Mouse (Mus musculus): ENCODE data around the gene Trim38. TPM values are rescaled to one million over a fixed set of nuclear protein-coding genes. Genes with fewer than 3 reads are reported as not detected.
"Not testable (repeated sequence)": the region's sequence is repeated elsewhere in the genome, so short reads cannot be mapped to it uniquely, and the experiment has no call there.

Trim38 gene
- polyA plus RNA-seq, 1 experiment from 2014 or later, result not detected

DNA sequence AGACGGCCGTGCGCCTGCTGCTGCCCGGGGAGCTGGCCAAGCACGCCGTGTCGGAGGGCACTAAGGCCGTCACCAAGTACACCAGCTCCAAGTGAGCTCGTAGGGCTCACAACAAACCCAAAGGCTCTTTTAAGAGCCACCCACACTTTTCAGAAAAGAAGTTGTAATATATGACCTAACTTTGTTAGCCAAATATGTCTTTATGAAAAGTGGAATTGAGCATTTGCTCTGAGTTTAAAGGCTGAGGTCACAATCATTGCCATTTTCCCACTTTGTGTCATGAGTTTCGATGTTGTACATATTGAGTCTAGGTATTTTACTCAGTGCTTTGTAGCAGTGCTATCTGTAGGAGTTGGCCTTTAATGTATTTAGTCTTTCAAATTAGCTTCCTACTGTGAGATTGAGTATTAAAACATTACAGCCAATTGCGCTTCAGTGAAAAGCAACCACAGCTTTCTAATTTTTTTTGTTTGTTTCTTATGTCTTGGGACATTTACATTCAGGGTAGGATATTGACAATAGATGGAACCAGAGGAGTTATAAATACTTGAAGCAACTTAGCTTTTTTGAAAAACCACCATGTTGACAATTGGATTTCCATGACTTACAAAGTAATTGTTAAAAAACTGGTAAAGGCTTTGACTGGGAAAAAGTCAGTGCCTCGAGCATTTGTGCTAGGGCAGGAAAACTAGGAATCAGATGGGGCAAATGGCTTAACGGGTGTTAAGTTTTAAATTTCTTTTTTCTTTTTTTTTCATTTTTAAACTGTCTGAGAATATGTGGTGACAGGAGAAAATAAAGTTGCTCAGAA lies 22.4 kb upstream of the Trim38 start:
- H3K36me3 ChIP-seq, result no peaks in the 10 kb centered on the region
- ATAC-seq (ENCODE audit: borderline replicate concordance, extremely low read depth, low FRiP score, low TSS enrichment), result peak; percentile 5; the same call in 1 of the 2 replicates
- peak overlapping the region; percentile 34 for H3K4me3 ChIP-seq
- WGBS, result 4% methylated on average over 10 of the region's 13 CpGs
- H3K9ac ChIP-seq, result peak overlapping the region; percentile 59
- H3K9me3 ChIP-seq, result no peaks in the 10 kb centered on the region
- no peaks in the 10 kb centered on the region for H3K27me3 ChIP-seq
- peak overlapping the region; percentile 98 for H3K27ac ChIP-seq
- H3K4me1 ChIP-seq, result peaks cover 21% of the 10 kb centered on the region
- H3K4me2 ChIP-seq, result peak overlapping the region; percentile 63

DNA sequence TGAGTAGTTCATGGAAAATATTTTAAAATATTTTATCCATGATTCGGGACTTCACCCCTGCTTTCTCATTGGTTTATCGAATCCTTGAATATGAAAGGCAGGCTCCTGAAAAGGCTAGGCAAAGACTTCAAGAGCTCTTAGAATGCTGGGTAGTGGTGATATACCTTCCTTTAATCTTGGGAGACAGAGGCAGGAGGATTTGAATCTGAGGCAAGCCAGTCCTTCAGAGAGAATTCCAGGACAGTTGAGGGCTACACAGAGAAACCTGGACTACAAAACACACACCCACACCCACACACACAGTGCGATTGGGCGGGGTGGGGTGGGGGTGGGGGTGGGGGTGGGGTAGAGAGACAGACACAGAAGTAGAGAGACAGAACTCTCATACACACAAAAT lies 21.8 kb upstream of the Trim38 start:
- Histone ChIP-seq H3K9ac (peak overlapping the region; percentile 34), H3K27ac (peak overlapping the region; percentile 98), H3K4me1 (peaks cover 24% of the 10 kb centered on the region), H3K4me3 (peak overlapping the region; percentile 34; the same call in 1 of the 2 replicates), H3K9me3 (no peaks in the 10 kb centered on the region), H3K36me3 (no peaks in the 10 kb centered on the region), H3K27me3 (no peaks in the 10 kb centered on the region), H3K4me2 (peak overlapping the region; percentile 63)
- ATAC-seq (ENCODE audit: borderline replicate concordance, extremely low read depth, low FRiP score, low TSS enrichment), result no peak
- 2% methylated on average over 4 of the region's 4 CpGs for WGBS

DNA sequence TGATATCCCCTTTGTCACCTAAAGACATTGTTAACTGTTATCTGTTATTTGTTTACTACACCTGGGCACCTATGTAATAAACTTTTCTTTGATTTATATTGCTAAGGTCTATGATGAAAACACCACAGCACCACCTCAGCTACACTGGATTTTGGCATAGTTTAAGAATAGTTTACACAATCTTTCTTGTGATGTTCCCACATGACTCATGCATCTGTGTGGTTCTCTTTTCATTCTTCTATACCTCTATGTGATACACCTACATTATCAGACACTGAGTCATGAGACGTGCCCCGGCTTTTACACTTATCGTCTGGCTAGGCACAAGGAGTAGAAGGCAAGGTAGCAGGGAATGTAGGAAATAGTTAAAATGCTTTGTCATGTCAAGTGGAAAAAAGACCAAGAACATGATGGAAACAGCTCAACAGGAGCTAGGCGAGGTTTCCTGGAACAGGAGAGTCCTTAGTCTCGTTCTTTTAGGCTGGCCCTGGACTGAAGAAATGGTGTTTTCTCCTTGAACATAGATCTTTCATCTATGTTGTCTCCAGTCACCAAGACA lies 20.1 kb upstream of the Trim38 start:
- H3K9me3 ChIP-seq, result no peaks in the 10 kb centered on the region
- no peak for ATAC-seq (ENCODE audit: borderline replicate concordance, extremely low read depth, low FRiP score, low TSS enrichment)
- no peak overlapping the region for H3K4me3 ChIP-seq
- H3K27ac ChIP-seq, result peak overlapping the region; percentile 87
- no peaks in the 10 kb centered on the region for H3K36me3 ChIP-seq
- no peak overlapping the region for H3K4me2 ChIP-seq
- H3K4me1 ChIP-seq, result peaks cover 31% of the 10 kb centered on the region
- no peak overlapping the region for H3K9ac ChIP-seq
- WGBS, result 83% methylated on average over 5 of the region's 5 CpGs
- no peaks in the 10 kb centered on the region for H3K27me3 ChIP-seq

GRCm38 (mm10) chr13:23750839-23751477 lies 18.8 kb upstream of the Trim38 start, which contains the start of gene Hist1h2ab:
TSS of gene Hist1h2ab (plus strand) at chr13:23751126.
- not testable (repeated sequence) for H3K9me3 ChIP-seq, H3K27me3 ChIP-seq, H3K36me3 ChIP-seq
- Histone ChIP-seq H3K9ac (peak within 1 kb of the TSS; percentile 44), H3K4me1 (peaks cover 30% of the 10 kb centered on the region), H3K4me3 (peak within 1 kb of the TSS; percentile 44), H3K27ac (peak within 1 kb of the TSS; percentile 98), H3K4me2 (peak within 1 kb of the TSS; percentile 59)
- peak; percentile 44 for ATAC-seq (ENCODE audit: borderline replicate concordance, extremely low read depth, low FRiP score, low TSS enrichment)
- WGBS, result under 1% methylated on average over 32 of the region's 47 CpGs

DNA sequence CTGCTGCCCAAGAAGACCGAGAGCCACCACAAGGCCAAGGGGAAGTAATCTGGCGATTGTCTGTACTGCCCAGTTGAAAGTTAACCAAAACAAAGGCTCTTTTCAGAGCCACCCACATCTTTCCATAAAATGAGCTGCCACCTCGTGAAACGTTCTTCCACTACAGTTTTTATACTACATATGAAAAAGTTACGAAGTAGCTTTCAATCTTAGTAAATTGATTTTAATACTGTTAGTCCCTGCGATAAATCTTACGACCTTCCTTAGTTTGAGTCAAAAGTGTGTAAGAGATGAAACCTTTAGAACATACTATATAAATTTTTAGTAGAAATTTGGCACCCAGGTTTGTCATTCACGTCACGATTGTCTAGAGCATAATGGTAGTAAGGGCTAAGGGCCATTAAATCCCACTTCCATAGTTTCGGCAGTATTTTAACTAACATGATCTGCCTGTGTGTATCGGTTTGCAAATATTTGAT lies 18.2 kb upstream of the Trim38 start:
- Histone ChIP-seq H3K4me3 (peak overlapping the region; percentile 44), H3K36me3 (no peaks in the 10 kb centered on the region), H3K9me3 (no peaks in the 10 kb centered on the region), H3K27ac (peak overlapping the region; percentile 98), H3K4me1 (peaks cover 30% of the 10 kb centered on the region), H3K4me2 (peak overlapping the region; percentile 59), H3K9ac (peak overlapping the region; percentile 44), H3K27me3 (no peaks in the 10 kb centered on the region)
- under 1% methylated on average over 11 of the region's 11 CpGs for WGBS
- no peak for ATAC-seq (ENCODE audit: borderline replicate concordance, extremely low read depth, low FRiP score, low TSS enrichment)

GRCm38 (mm10) chr13:23752067-23752741 lies 17.5 kb upstream of the Trim38 start, which contains the start of gene Hist1h3b:
TSS of gene Hist1h3b (plus strand) at chr13:23752267.
- Histone ChIP-seq H3K4me1 (peaks cover 28% of the 10 kb centered on the region), H3K27ac (peak within 1 kb of the TSS; percentile 98), H3K4me3 (peak within 1 kb of the TSS; percentile 44), H3K9ac (peak within 1 kb of the TSS; percentile 54), H3K4me2 (peak within 1 kb of the TSS; percentile 59)
- under 1% methylated on average over 18 of the region's 47 CpGs for WGBS
- H3K27me3 ChIP-seq, H3K9me3 ChIP-seq, H3K36me3 ChIP-seq: not testable (repeated sequence)
- peak; percentile 89 for ATAC-seq (ENCODE audit: borderline replicate concordance, extremely low read depth, low FRiP score, low TSS enrichment)

GRCm38 (mm10) chr13:23752742-23753172 lies 17.0 kb upstream of the Trim38 start:
- Histone ChIP-seq H3K9ac (peak overlapping the region; percentile 54), H3K27ac (peak overlapping the region; percentile 87), H3K4me1 (peaks cover 27% of the 10 kb centered on the region), H3K27me3 (no peaks in the 10 kb centered on the region), H3K4me2 (peak overlapping the region; percentile 52), H3K4me3 (peak overlapping the region; percentile 39), H3K9me3 (no peaks in the 10 kb centered on the region), H3K36me3 (no peaks in the 10 kb centered on the region)
- ATAC-seq (ENCODE audit: borderline replicate concordance, extremely low read depth, low FRiP score, low TSS enrichment), result no peak
- 3% methylated on average over 6 of the region's 6 CpGs for WGBS

DNA sequence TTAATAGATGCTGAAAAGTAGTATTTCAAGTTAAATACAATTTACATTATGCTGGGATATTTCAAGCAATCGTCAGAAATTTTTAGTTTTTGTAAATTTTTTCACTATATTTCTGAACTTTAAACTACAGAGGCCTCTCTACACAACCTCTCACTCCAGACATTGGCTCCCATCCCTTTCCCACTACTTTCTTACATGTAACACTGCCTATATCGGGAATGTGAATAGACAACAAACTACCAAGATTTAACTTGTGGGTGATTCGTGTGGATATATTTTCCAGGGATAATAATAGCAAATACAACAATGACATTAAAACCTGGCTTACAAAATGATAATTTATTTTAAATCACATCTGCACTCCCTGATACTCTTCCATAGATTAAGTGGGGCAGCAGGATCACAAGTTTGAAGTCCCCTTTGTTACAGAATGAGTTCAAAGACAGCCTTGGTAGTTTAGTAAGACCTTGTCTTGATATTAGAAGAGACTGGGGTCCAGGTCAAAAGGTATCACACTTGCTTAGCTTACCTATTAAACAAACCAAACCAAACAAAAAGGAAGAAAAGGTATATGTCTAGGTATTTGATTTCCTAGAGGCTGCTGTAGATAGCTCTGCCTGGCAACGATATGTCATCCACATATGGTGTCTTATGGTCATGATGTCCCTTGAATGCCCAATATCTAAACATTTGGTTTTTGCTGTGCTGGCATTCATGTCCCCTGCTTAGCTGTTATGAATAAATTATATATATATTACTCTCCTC lies 16.2 kb upstream of the Trim38 start:
- Histone ChIP-seq H3K27me3 (no peaks in the 10 kb centered on the region), H3K4me2 (peak overlapping the region; percentile 52), H3K9ac (no peak overlapping the region), H3K4me1 (peaks cover 20% of the 10 kb centered on the region), H3K9me3 (no peaks in the 10 kb centered on the region), H3K4me3 (peak overlapping the region; percentile 39), H3K36me3 (no peaks in the 10 kb centered on the region), H3K27ac (peak overlapping the region; percentile 87)
- no peak for ATAC-seq (ENCODE audit: borderline replicate concordance, extremely low read depth, low FRiP score, low TSS enrichment)
- WGBS, result 37% methylated on average over 4 of the region's 4 CpGs

GRCm38 (mm10) chr13:23755000-23755399 lies 14.7 kb upstream of the Trim38 start:
- no peak for ATAC-seq (ENCODE audit: borderline replicate concordance, extremely low read depth, low FRiP score, low TSS enrichment)
- Histone ChIP-seq H3K4me2 (no peak overlapping the region), H3K9me3 (no peaks in the 10 kb centered on the region), H3K4me3 (no peak overlapping the region), H3K27ac (0 out of 2 replicates have a peak overlapping the region, but pooled peaks have one; percentile 1), H3K27me3 (no peaks in the 10 kb centered on the region), H3K36me3 (no peaks in the 10 kb centered on the region), H3K9ac (no peak overlapping the region), H3K4me1 (peaks cover 25% of the 10 kb centered on the region)

GRCm38 (mm10) chr13:23756790-23757189 lies 12.9 kb upstream of the Trim38 start, which contains the start of gene Hist1h4b:
TSS of gene Hist1h4b (plus strand) at chr13:23757013.
- peaks cover 29% of the 10 kb centered on the region for H3K4me1 ChIP-seq
- H3K27ac ChIP-seq, result peak within 1 kb of the TSS; percentile 95
- H3K9ac ChIP-seq, result peak within 1 kb of the TSS; percentile 59
- ATAC-seq (ENCODE audit: borderline replicate concordance, extremely low read depth, low FRiP score, low TSS enrichment), result peak; percentile 71; the same call in 1 of the 2 replicates
- peak within 1 kb of the TSS; percentile 66 for H3K4me2 ChIP-seq
- no peaks in the 10 kb centered on the region for H3K9me3 ChIP-seq
- H3K27me3 ChIP-seq, result no peaks in the 10 kb centered on the region
- H3K4me3 ChIP-seq, result peak within 1 kb of the TSS; percentile 42
- under 1% methylated on average over 19 of the region's 22 CpGs for WGBS
- H3K36me3 ChIP-seq, result no peaks in the 10 kb centered on the region
